Mouse (Mus musculus) gastrocnemius, adult 18-20 months (tissue): Measurements from ENCODE around the gene Lmbr1. TPM values are rescaled to one million over a fixed set of nuclear protein-coding genes. Genes with fewer than 3 reads are reported as not detected.

ENCODE experiments used
- microRNA-seq: library from miRNA; unstranded; fragments of <30 nt; microRNA quantifications from one replicate; pipeline ENCODE4 v1.2.0, GENCODE M21; 2021
- total RNA-seq, 2 experiments: library from RNA; stranded (reverse); gene quantifications; 2 replicates each; pipeline ENCODE4 v1.2.3; 2021

Lmbr1 gene
- total RNA-seq, 2 experiments from 2014 or later: 10.5 to 12.1 TPM

Small RNAs within 50 kb of the gene (microRNA-seq; reads per million reads assigned to microRNA genes)
- not detected for gene Gm23801

Other genes with a start within 250 kb of the Lmbr1 start
- gene Rnf32, start 182.4 kb downstream of the Lmbr1 start, total RNA-seq: under 1 TPM; 0.85 to 0.94 TPM
- 10 to 100 TPM; 10.8 to 11.7 TPM for gene Nom1, start 56.3 kb upstream of the Lmbr1 start, total RNA-seq
- gene Mnx1, start 100.1 kb upstream of the Lmbr1 start, total RNA-seq: not detected
- 10 to 100 TPM; 34.5 to 36.5 TPM for gene Ube3c, start 190.9 kb upstream of the Lmbr1 start, total RNA-seq